In genomic region chr11:30676086-30676485, GRCm38 (mm10) we compare ENCODE assay signal across 8 mouse cellular contexts. TPM values are rescaled to one million over a fixed set of nuclear protein-coding genes. Genes with fewer than 3 reads are reported as not detected.
DNase-seq lines count a peak whose midpoint lies in the region; ATAC-seq and TF ChIP-seq lines count a peak whose summit lies in the region.

No protein-coding gene starts in this region.

- no peak overlapping the region for H3K4me2 ChIP-seq in forebrain, embryonic 13.5 days

- TF ChIP-seq POLR2A in thymus, adult 2 months (IDR thresholded peaks at IDR 0.05; ENCODE audit: control insufficient read depth, extremely low read depth, insufficient read depth, low read length, poor library complexity): no peak

- no peak for TF ChIP-seq CTCF in thymus, adult 2 months (IDR thresholded peaks at IDR 0.05; ENCODE audit: borderline replicate concordance, control insufficient read depth, extremely low read depth, insufficient read depth, low read length, poor library complexity)

- H3K9ac ChIP-seq in forebrain, embryonic 13.5 days: no peak overlapping the region

- no peak for DNase-seq in forebrain, embryonic 10.5 days (ENCODE audit: extremely low spot score, low spot score)
- DNase-seq in thymus, postnatal 14 days: peak; percentile 14
- DNase-seq in thymus, adult 2 months: no peak
- peak; percentile 11 to 36 for DNase-seq in cerebellum, postnatal 36 days
- DNase-seq in kidney, postnatal 4 days: peak; percentile 5 to 30
- DNase-seq in naive thymus-derived CD4-positive, alpha-beta T cell, adult 2 months (ENCODE audit: low read depth): peak; percentile 18
- no peak for DNase-seq in urinary bladder, postnatal 10 days (ENCODE audit: low spot score)

- H3K27me3 ChIP-seq in forebrain, embryonic 13.5 days: no peaks in the 10 kb centered on the region
- no peaks in the 10 kb centered on the region for H3K27me3 ChIP-seq in forebrain, embryonic 10.5 days (ENCODE audit: poor library complexity, severe bottlenecking)
- no peaks in the 10 kb centered on the region for H3K27me3 ChIP-seq in thymus, adult 2 months (ENCODE audit: control insufficient read depth, insufficient read depth, low read length)

- no peak overlapping the region for H3K4me3 ChIP-seq in forebrain, embryonic 13.5 days
- H3K4me3 ChIP-seq in forebrain, embryonic 10.5 days: no peak overlapping the region
- no peak overlapping the region for H3K4me3 ChIP-seq in thymus, adult 2 months (ENCODE audit: control insufficient read depth, insufficient read depth, low read length)

- H3K9me3 ChIP-seq in forebrain, embryonic 13.5 days (replicated peaks): no peaks in the 10 kb centered on the region
- no peaks in the 10 kb centered on the region for H3K9me3 ChIP-seq in forebrain, embryonic 10.5 days

- H3K4me1 ChIP-seq in forebrain, embryonic 13.5 days: no peaks in the 10 kb centered on the region
- no peaks in the 10 kb centered on the region for H3K4me1 ChIP-seq in forebrain, embryonic 10.5 days
- H3K4me1 ChIP-seq in thymus, adult 2 months (replicated peaks; ENCODE audit: control insufficient read depth, insufficient read depth, low read length): no peaks in the 10 kb centered on the region

- ATAC-seq in forebrain, embryonic 13.5 days: 0 out of 2 replicates have a peak, but pooled peaks have one; percentile 53

- no peaks in the 10 kb centered on the region for H3K36me3 ChIP-seq in forebrain, embryonic 13.5 days (ENCODE audit: poor library complexity, severe bottlenecking)
- no peaks in the 10 kb centered on the region for H3K36me3 ChIP-seq in forebrain, embryonic 10.5 days (replicated peaks)
- no peaks in the 10 kb centered on the region for H3K36me3 ChIP-seq in thymus, adult 2 months (ENCODE audit: control insufficient read depth, insufficient read depth, low read length)

- WGBS in forebrain, embryonic 13.5 days: 86% methylated on average over 1 of the region's 1 CpGs
- WGBS in forebrain, embryonic 10.5 days: 78% methylated on average over 1 of the region's 1 CpGs
- 97% methylated on average over 1 of the region's 1 CpGs for WGBS in thymus, adult 2 months

- H3K27ac ChIP-seq in forebrain, embryonic 13.5 days: no peak overlapping the region
- H3K27ac ChIP-seq in forebrain, embryonic 10.5 days: no peak overlapping the region
- H3K27ac ChIP-seq in thymus, adult 2 months (ENCODE audit: control insufficient read depth, insufficient read depth, low read length): no peak overlapping the region

RNA-seq across cellular contexts. Expression of gene Acyp2, which starts 26.7 kb away (rescaled TPM):
- polyA plus RNA-seq in forebrain, embryonic 13.5 days (2015; fragmentation: Nextera tagmentation; extraction: Ambion mirVana): 8.3 and 10.1 TPM in 2 replicates
- 6.4 and 7.7 TPM in 2 replicates for polyA plus RNA-seq in forebrain, embryonic 10.5 days (2016; fragmentation: Nextera tagmentation; extraction: Ambion mirVana)
- polyA plus RNA-seq in thymus, adult 2 months (2012; rRNA removed): 2.1 and 2.9 TPM in 2 replicates

Comparison
In these comparisons a context has a peak if more than half of its experiments do, and no peak if none do; other contexts are left out.
1. DNase-seq: peak in thymus, postnatal 14 days (single experiment), cerebellum, postnatal 36 days (2 of 2), kidney, postnatal 4 days (2 of 2) and naive thymus-derived CD4-positive, alpha-beta T cell, adult 2 months (single experiment); none in forebrain, embryonic 10.5 days (single experiment), thymus, adult 2 months (single experiment) and urinary bladder, postnatal 10 days (single experiment).